Mouse (Mus musculus): Measurements from ENCODE around the gene Zfp866.

Zfp866 gene

GRCm38 (mm10) chr8:69790773-69791367 is at the start of gene Zfp866, which contains the start of gene Atp13a1:
Zfp866 (minus strand) TSS chr8:69791178.
Atp13a1 (plus strand) TSS chr8:69791163.
- POLR2A ChIA-PET, result interaction anchor here (0.6 to 6.0 kb wide), 43 partner anchors 9 to 652 kb away, joined by 3 to 30 read pairs (median 5); partner anchors contain the start of genes Gm20422 (in 3 of the 4), Zfp868 (in 3 of the 4), Zfp963 (in 3 of the 4) and Gmip (in 2 of the 4)

GRCm38 (mm10) chr8:69837057-69837682 is 46.2 kb upstream of the Zfp866 start:
- ChIA-PET CTCF (no interaction called here), POLR2A (interaction anchor here in 2 of 4 experiments (1.0 to 1.2 kb wide), 3 partner anchors 12 to 16 kb away, joined by 3 to 4 read pairs (median 4); partner anchors contain the start of gene Lpar2 (in 1 of the 2))

More at GRCm38 (mm10) chr8:69790773-69791367, at the start of gene Zfp866, which contains the start of gene Atp13a1:
- CTCF ChIA-PET, result no interaction called here

DNA sequence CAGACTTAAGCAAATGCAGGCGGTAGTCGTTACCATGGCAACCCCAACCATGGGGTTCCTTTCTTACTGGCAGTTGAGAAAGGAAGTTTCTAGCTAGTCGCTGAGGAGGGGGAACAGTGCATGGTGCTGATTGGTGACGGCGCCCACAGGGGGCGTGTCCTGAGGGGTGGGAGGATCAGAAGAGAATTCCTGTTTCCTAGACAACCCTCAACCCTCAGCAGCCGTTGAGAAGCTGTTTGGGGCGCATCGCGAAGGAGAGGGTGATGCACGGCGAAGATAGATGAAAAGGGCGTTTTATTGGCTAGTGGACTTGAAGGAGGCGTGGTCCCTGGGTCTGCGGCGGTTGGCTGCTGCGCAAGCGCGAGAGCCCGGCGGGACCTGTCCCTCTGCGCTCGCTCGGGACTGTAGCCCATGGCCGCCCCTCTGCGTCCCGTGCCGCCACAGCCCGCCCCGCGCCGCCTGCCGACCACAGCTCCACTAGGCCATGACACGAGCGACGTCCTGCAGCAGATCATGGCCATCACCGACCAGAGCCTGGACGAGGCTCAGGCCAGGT is 41.4 kb upstream of the Zfp866 start, which contains the start of gene Pbx4:
Gene Pbx4 (plus strand): TSS at position 194 of the 556 bp plus-strand sequence.
- CTCF ChIA-PET, result interaction anchor here in 3 of 4 experiments (0.6 to 1.7 kb wide), 13 partner anchors 9 to 207 kb away, joined by 3 to 10 read pairs (median 3); partner anchors contain the start of genes Lpar2 (in 3 of the 3) and Zfp868 (in 1 of the 3)
- POLR2A ChIA-PET, result interaction anchor here (0.6 to 5.8 kb wide), 49 partner anchors 8 to 504 kb away, joined by 3 to 73 read pairs (median 5); partner anchors contain the start of genes Lpar2 (in 3 of the 4), Zfp868 (in 3 of the 4), Gm20422 (in 2 of the 4) and Gmip (in 2 of the 4)

DNA sequence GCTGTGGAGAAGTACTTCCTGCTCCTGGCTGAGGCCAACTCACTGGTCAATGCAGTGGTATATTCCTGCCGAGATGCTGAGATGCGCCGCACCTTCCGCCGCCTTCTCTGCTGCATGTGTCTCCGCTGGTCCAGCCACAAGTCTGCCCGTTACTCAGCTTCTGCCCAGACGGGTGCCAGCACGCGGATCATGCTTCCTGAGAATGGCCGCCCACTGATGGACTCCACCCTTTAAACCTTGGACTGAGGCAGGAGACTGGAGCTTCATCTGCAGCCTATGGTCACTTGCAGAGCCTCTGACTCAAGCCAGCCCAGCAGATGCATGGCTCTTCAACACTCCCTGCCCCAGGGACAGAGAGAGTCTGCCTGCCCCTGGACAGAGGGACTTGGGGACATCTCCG is 35.4 kb upstream of the Zfp866 start:
- ChIA-PET POLR2A (interaction anchor here in 1 of 4 experiments (1.4 to 2.1 kb wide), 4 partner anchors 9 to 77 kb away, joined by 3 to 6 read pairs (median 5); partner anchors contain the start of gene Zfp963), CTCF (interaction anchor here in 2 of 4 experiments (0.6 to 1.3 kb wide), 2 partner anchors 9 to 300 kb away, joined by 3 read pairs; no protein-coding TSS in a partner anchor)

DNA sequence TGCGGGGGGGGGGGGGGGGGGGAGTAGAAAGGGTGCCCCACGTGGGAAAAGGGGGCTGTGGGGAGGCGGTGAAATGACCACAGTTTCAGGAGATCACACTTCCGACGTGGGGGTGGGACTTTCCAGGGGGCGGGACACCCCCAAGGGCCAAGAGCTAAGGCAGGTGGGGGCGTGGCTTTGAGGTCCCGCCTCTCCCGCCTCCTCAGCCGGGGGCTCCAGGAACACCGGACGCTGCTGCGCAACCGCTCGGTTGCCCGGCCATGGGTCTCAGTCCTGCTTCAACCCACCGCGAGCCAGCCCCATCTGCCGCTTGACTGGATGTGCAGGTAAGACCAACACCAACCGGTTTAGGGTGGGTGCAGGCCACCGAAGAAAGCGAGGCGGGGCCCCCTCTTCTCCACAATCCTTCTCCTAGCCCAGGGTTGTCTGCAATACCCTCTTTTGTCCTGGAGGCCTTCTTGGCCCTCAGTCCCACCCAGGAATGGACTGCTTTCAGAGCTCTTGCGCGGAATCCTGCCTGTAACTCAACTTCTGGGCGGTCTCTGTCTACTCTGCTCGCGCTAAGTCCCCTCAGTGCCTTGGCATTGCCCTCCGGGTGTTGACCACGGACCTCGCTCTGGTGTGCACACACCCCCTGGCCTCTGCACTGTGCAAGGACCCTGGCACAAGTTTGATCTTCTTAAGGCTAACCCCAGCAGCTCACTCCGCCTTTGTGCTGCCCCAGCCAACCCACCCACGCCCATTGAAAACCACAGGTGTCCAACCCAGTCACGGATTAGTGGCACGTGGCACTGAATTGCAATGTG is 31.6 kb upstream of the Zfp866 start, which contains the start of gene Lpar2:
Gene Lpar2 (plus strand): TSS at position 44 of the 806 bp plus-strand sequence.
- POLR2A ChIA-PET, result interaction anchor here (0.5 to 4.0 kb wide), 69 partner anchors 9 to 1017 kb away, joined by 3 to 38 read pairs (median 4); partner anchors contain the start of genes Gm20422 (in 3 of the 4), Gmip (in 3 of the 4), Pbx4 (in 3 of the 4) and Zfp868 (in 3 of the 4)

GRCm38 (mm10) chr8:69821971-69822385 is 31.0 kb upstream of the Zfp866 start:
- ChIA-PET CTCF (interaction anchor here (0.6 to 1.9 kb wide), 14 partner anchors 10 to 493 kb away, joined by 3 to 11 read pairs (median 4); partner anchors contain the start of gene Pbx4 (in 3 of the 4)), POLR2A (interaction anchor here (0.5 to 4.0 kb wide), 70 partner anchors 8 to 1017 kb away, joined by 3 to 38 read pairs (median 4); partner anchors contain the start of genes Gm20422 (in 3 of the 4), Gmip (in 3 of the 4), Pbx4 (in 3 of the 4) and Zfp868 (in 3 of the 4))

More for the DNA sequence above, 31.6 kb upstream of the Zfp866 start, which contains the start of gene Lpar2:
- CTCF ChIA-PET, result interaction anchor here in 3 of 4 experiments (0.6 to 1.9 kb wide), 12 partner anchors 10 to 494 kb away, joined by 3 to 11 read pairs (median 4); partner anchors contain the start of gene Pbx4 (in 3 of the 3)

- ChIA-PET CTCF (no interaction called here), POLR2A (interaction anchor here in 2 of 4 experiments (1.0 to 4.0 kb wide), 5 partner anchors 12 to 34 kb away, joined by 3 to 33 read pairs (median 19); partner anchors contain the start of genes Pbx4 (in 2 of the 2) and Gmip (in 1 of the 2))
Measured at GRCm38 (mm10) chr8:69820466-69820865, 29.5 kb upstream of the Zfp866 start.

DNA sequence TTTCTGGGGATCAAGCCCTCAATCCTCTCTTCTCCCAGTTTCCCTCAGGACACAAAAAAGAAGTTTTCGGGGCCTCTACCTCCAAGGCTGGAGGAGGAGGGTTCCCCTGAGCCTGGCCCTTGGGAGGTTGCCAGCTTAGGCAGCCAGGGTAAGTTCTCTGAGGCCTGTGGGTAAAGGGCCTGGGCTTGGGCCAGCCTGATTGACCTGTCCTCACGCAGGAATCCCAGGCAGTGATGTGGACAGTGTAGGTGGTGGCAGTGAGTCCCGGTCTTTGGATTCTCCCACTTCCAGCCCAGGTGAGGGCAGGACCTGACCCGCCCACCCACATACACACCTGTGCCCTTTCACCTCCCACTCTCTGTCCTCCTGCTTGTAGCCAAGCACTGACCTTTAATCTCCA is 24.4 kb upstream of the Zfp866 start:
- ChIA-PET POLR2A (interaction anchor here in 3 of 4 experiments (0.9 to 2.3 kb wide), 16 partner anchors 9 to 186 kb away, joined by 3 to 9 read pairs (median 4); partner anchors contain the start of genes Cilp2 (in 1 of the 3), Pbx4 (in 1 of the 3) and Zfp963 (in 1 of the 3)), CTCF (interaction anchor here (0.6 to 1.3 kb wide), 10 partner anchors 16 to 1814 kb away, joined by 3 to 8 read pairs (median 4); partner anchors contain the start of genes Pbx4 (in 1 of the 4) and Zfp868 (in 1 of the 4))

- ChIA-PET POLR2A (interaction anchor here in 3 of 4 experiments (0.6 to 2.3 kb wide), 18 partner anchors 9 to 357 kb away, joined by 3 to 9 read pairs (median 4); partner anchors contain the start of genes Cilp2 (in 1 of the 3), Pbx4 (in 1 of the 3) and Zfp963 (in 1 of the 3)), CTCF (interaction anchor here (0.6 to 1.3 kb wide), 10 partner anchors 15 to 1815 kb away, joined by 3 to 8 read pairs (median 4); partner anchors contain the start of genes Pbx4 (in 1 of the 4) and Zfp868 (in 1 of the 4))
Measured at GRCm38 (mm10) chr8:69814881-69815280, 23.9 kb upstream of the Zfp866 start.

- CTCF ChIA-PET, result interaction anchor here in 1 of 4 experiments (0.7 kb wide), 1 partner anchor 17 kb away, joined by 3 read pairs; no protein-coding TSS in a partner anchor
- POLR2A ChIA-PET, result interaction anchor here in 2 of 4 experiments (1.1 to 2.9 kb wide), 6 partner anchors 12 to 39 kb away, joined by 3 to 19 read pairs (median 5); partner anchors contain the start of genes Atp13a1 (in 1 of the 2), Lpar2 (in 1 of the 2), Pbx4 (in 1 of the 2) and Zfp866 (in 1 of the 2)
Measured at GRCm38 (mm10) chr8:69809820-69810219, 18.8 kb upstream of the Zfp866 start.

GRCm38 (mm10) chr8:69808864-69809403 is 18.0 kb upstream of the Zfp866 start:
- POLR2A ChIA-PET, result interaction anchor here in 3 of 4 experiments (0.6 to 2.9 kb wide), 27 partner anchors 9 to 344 kb away, joined by 3 to 19 read pairs (median 3); partner anchors contain the start of genes Gm20422 (in 3 of the 3), Lpar2 (in 3 of the 3), Pbx4 (in 2 of the 3) and Zfp868 (in 2 of the 3)

DNA sequence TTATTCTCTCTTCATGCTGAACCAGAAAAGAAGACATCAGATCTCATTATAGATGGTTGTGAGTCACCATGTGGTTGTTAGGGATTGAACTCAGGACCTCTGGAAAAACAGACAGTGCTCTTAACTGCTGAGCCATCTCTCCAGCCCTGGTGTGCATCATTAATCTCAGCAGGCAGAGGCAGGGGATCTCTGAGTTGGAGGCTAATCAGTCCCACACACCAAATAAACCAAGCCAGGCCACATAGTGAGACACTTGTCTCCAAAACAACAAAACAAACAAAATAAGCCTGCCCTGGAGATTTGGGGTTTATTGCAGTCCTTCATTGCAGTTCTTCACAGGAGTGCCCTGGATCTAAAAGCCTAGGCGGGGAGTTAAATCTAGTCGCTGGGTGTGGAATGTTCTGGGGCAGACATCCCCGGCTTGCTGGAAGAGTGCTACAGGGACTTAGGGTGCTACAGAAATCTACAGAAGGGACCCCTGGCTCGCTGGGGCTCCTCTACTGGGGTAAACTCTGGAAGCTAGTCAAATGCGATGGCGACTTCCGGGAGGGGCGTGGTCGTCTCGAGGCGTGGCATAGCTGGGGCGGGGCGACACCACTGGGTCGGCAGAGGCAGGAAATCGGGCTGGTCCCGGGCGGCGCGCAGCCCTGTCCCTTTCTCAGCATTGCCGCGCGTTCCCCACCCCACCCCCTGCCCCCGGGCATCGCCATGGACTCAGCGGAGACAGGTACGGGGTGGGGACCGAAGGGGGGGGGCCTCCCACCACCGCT is 17.3 kb upstream of the Zfp866 start, which contains the start of gene Gmip:
Gene Gmip (plus strand): TSS at position 586 of the 770 bp plus-strand sequence.
- POLR2A ChIA-PET, result interaction anchor here in 3 of 4 experiments (0.6 to 2.9 kb wide), 29 partner anchors 9 to 345 kb away, joined by 3 to 19 read pairs (median 3); partner anchors contain the start of genes Gm20422 (in 3 of the 3), Lpar2 (in 3 of the 3), Zfp868 (in 3 of the 3) and Pbx4 (in 2 of the 3)
- CTCF ChIA-PET, result interaction anchor here in 1 of 4 experiments (1.0 kb wide), 1 partner anchor 9 kb away, joined by 6 read pairs; no protein-coding TSS in a partner anchor

More at GRCm38 (mm10) chr8:69808864-69809403, 18.0 kb upstream of the Zfp866 start:
- CTCF ChIA-PET, result interaction anchor here in 2 of 4 experiments (0.7 to 1.0 kb wide), 2 partner anchors 8 to 16 kb away, joined by 3 to 6 read pairs; no protein-coding TSS in a partner anchor

- ChIA-PET POLR2A (interaction anchor here in 1 of 4 experiments (1.0 to 2.9 kb wide), 3 partner anchors 14 to 40 kb away, joined by 4 to 9 read pairs (median 4); partner anchors contain the start of genes Atp13a1 and Zfp866), CTCF (no interaction called here)
Measured at GRCm38 (mm10) chr8:69807236-69807635, 16.3 kb upstream of the Zfp866 start.

GRCm38 (mm10) chr8:69805491-69805890 is 14.5 kb upstream of the Zfp866 start:
- POLR2A ChIA-PET, result interaction anchor here in 2 of 4 experiments (0.8 to 1.6 kb wide), 9 partner anchors 9 to 89 kb away, joined by 3 to 5 read pairs (median 3); partner anchors contain the start of genes Atp13a1 (in 1 of the 2), Gm20422 (in 1 of the 2) and Zfp866 (in 1 of the 2)
- CTCF ChIA-PET, result interaction anchor here in 1 of 4 experiments (0.5 kb wide), 1 partner anchor 245 kb away, joined by 3 read pairs; no protein-coding TSS in a partner anchor
